Mouse (Mus musculus): Measurements from ENCODE around the gene Cps1. TPM values are rescaled to one million over a fixed set of nuclear protein-coding genes. Genes with fewer than 3 reads are reported as not detected.
A peak's percentile ranks its signal among the peaks of the same experiment; 100 is the strongest.

The Cps1 gene
- polyA plus RNA-seq, 1 experiment from 2014 or later = 289 TPM

GRCm38 (mm10) chr1:67113343-67114030, 9.3 kb upstream of the Cps1 start:
- H3K4me2 ChIP-seq (ENCODE audit: low read length) = peak overlapping the region; percentile 15; the same call in 1 of the 2 replicates
- no peak overlapping the region for H3K27ac ChIP-seq (ENCODE audit: low read depth)
- peak overlapping the region; percentile 20; the same call in 1 of the 2 replicates for H3K9ac ChIP-seq (ENCODE audit: low read length)
- no peaks in the 10 kb centered on the region for H3K9me3 ChIP-seq (ENCODE audit: control insufficient read depth, low read length)
- DNase-seq (ENCODE audit: low spot score) (no peak), ATAC-seq (replicated peaks; ENCODE audit: low FRiP score, low TSS enrichment, low read depth) (no peak)
- H3K36me3 ChIP-seq (ENCODE audit: control insufficient read depth, insufficient read depth, low read length) = no peaks in the 10 kb centered on the region
- no peaks in the 10 kb centered on the region for H3K27me3 ChIP-seq (replicated peaks; ENCODE audit: control insufficient read depth, insufficient read depth, low read length)
- H3K4me3 ChIP-seq (ENCODE audit: low read depth, low read length) = peak overlapping the region; percentile 18; the same call in 1 of the 2 replicates
- 45% methylated on average over 7 of the region's 7 CpGs for WGBS
- H3K4me1 ChIP-seq (replicated peaks; ENCODE audit: control insufficient read depth, insufficient read depth, low read length) = no peaks in the 10 kb centered on the region

- no peaks in the 10 kb centered on the region for H3K4me1 ChIP-seq (replicated peaks; ENCODE audit: control insufficient read depth, insufficient read depth, low read length)
- no peak for ATAC-seq (replicated peaks; ENCODE audit: low FRiP score, low TSS enrichment, low read depth)
- no peaks in the 10 kb centered on the region for H3K36me3 ChIP-seq (ENCODE audit: control insufficient read depth, insufficient read depth, low read length)
- H3K4me3 ChIP-seq (ENCODE audit: low read depth, low read length) = no peak overlapping the region
- H3K27ac ChIP-seq (ENCODE audit: low read depth) = no peak overlapping the region
- 80% methylated on average over 8 of the region's 8 CpGs for WGBS
- H3K27me3 ChIP-seq (replicated peaks; ENCODE audit: control insufficient read depth, insufficient read depth, low read length) = no peaks in the 10 kb centered on the region
- H3K9ac ChIP-seq (ENCODE audit: low read length) = no peak overlapping the region
- no peaks in the 10 kb centered on the region for H3K9me3 ChIP-seq (ENCODE audit: control insufficient read depth, low read length)
- no peak for DNase-seq (ENCODE audit: low spot score)
- no peak overlapping the region for H3K4me2 ChIP-seq (ENCODE audit: low read length)
Measured at GRCm38 (mm10) chr1:67116571-67116970, 6.3 kb upstream of the Cps1 start.

- Histone ChIP-seq H3K4me3 (ENCODE audit: low read depth, low read length) (no peak overlapping the region), H3K27me3 (replicated peaks; ENCODE audit: control insufficient read depth, insufficient read depth, low read length) (no peaks in the 10 kb centered on the region), H3K9ac (ENCODE audit: low read length) (no peak overlapping the region), H3K27ac (ENCODE audit: low read depth) (no peak overlapping the region), H3K4me2 (ENCODE audit: low read length) (no peak overlapping the region), H3K36me3 (ENCODE audit: control insufficient read depth, insufficient read depth, low read length) (no peaks in the 10 kb centered on the region), H3K4me1 (replicated peaks; ENCODE audit: control insufficient read depth, insufficient read depth, low read length) (no peaks in the 10 kb centered on the region), H3K9me3 (ENCODE audit: control insufficient read depth, low read length) (no peaks in the 10 kb centered on the region)
- ATAC-seq (replicated peaks; ENCODE audit: low FRiP score, low TSS enrichment, low read depth) = no peak
- 84% methylated on average over 6 of the region's 6 CpGs for WGBS
- DNase-seq (ENCODE audit: low spot score) = no peak
Measured at GRCm38 (mm10) chr1:67117778-67118177, 5.0 kb upstream of the Cps1 start.

GRCm38 (mm10) chr1:67125433-67125832, 2.6 kb downstream of the Cps1 start:
- Histone ChIP-seq H3K9ac (ENCODE audit: low read length) (no peak overlapping the region), H3K9me3 (ENCODE audit: control insufficient read depth, low read length) (no peaks in the 10 kb centered on the region), H3K4me3 (ENCODE audit: low read depth, low read length) (no peak overlapping the region), H3K4me2 (ENCODE audit: low read length) (no peak overlapping the region), H3K4me1 (replicated peaks; ENCODE audit: control insufficient read depth, insufficient read depth, low read length) (no peaks in the 10 kb centered on the region), H3K27me3 (replicated peaks; ENCODE audit: control insufficient read depth, insufficient read depth, low read length) (no peaks in the 10 kb centered on the region), H3K27ac (ENCODE audit: low read depth) (no peak overlapping the region), H3K36me3 (ENCODE audit: control insufficient read depth, insufficient read depth, low read length) (no peaks in the 10 kb centered on the region)
- no peak for DNase-seq (ENCODE audit: low spot score)
- WGBS = 83% methylated on average over 2 of the region's 2 CpGs
- ATAC-seq (replicated peaks; ENCODE audit: low FRiP score, low TSS enrichment, low read depth) = no peak

GRCm38 (mm10) chr1:67143939-67144338, 21.1 kb downstream of the Cps1 start:
- 11% methylated on average over 8 of the region's 8 CpGs for WGBS
- no peak overlapping the region for H3K4me3 ChIP-seq (ENCODE audit: low read depth, low read length)
- H3K27me3 ChIP-seq (replicated peaks; ENCODE audit: control insufficient read depth, insufficient read depth, low read length) = no peaks in the 10 kb centered on the region
- H3K9ac ChIP-seq (ENCODE audit: low read length) = no peak overlapping the region
- H3K27ac ChIP-seq (ENCODE audit: low read depth) = no peak overlapping the region
- no peaks in the 10 kb centered on the region for H3K4me1 ChIP-seq (replicated peaks; ENCODE audit: control insufficient read depth, insufficient read depth, low read length)
- no peaks in the 10 kb centered on the region for H3K36me3 ChIP-seq (ENCODE audit: control insufficient read depth, insufficient read depth, low read length)
- DNase-seq (ENCODE audit: low spot score) (no peak), ATAC-seq (replicated peaks; ENCODE audit: low FRiP score, low TSS enrichment, low read depth) (no peak; the same call in 1 of the 2 replicates)
- H3K4me2 ChIP-seq (ENCODE audit: low read length) = no peak overlapping the region
- no peaks in the 10 kb centered on the region for H3K9me3 ChIP-seq (ENCODE audit: control insufficient read depth, low read length)

GRCm38 (mm10) chr1:67151246-67151645, 28.4 kb downstream of the Cps1 start:
- Histone ChIP-seq H3K4me2 (ENCODE audit: low read length) (no peak overlapping the region), H3K4me3 (ENCODE audit: low read depth, low read length) (no peak overlapping the region), H3K27me3 (replicated peaks; ENCODE audit: control insufficient read depth, insufficient read depth, low read length) (no peaks in the 10 kb centered on the region), H3K27ac (ENCODE audit: low read depth) (no peak overlapping the region), H3K9me3 (ENCODE audit: control insufficient read depth, low read length) (no peaks in the 10 kb centered on the region), H3K4me1 (replicated peaks; ENCODE audit: control insufficient read depth, insufficient read depth, low read length) (no peaks in the 10 kb centered on the region), H3K36me3 (ENCODE audit: control insufficient read depth, insufficient read depth, low read length) (no peaks in the 10 kb centered on the region), H3K9ac (ENCODE audit: low read length) (no peak overlapping the region)
- ATAC-seq (replicated peaks; ENCODE audit: low FRiP score, low TSS enrichment, low read depth) (no peak), DNase-seq (ENCODE audit: low spot score) (no peak)
- WGBS = 72% methylated on average over 3 of the region's 3 CpGs

- Histone ChIP-seq H3K4me3 (ENCODE audit: low read depth, low read length) (no peak overlapping the region), H3K36me3 (ENCODE audit: control insufficient read depth, insufficient read depth, low read length) (no peaks in the 10 kb centered on the region), H3K4me2 (ENCODE audit: low read length) (no peak overlapping the region), H3K9ac (ENCODE audit: low read length) (no peak overlapping the region), H3K27ac (ENCODE audit: low read depth) (no peak overlapping the region), H3K27me3 (replicated peaks; ENCODE audit: control insufficient read depth, insufficient read depth, low read length) (no peaks in the 10 kb centered on the region), H3K9me3 (ENCODE audit: control insufficient read depth, low read length) (no peaks in the 10 kb centered on the region), H3K4me1 (replicated peaks; ENCODE audit: control insufficient read depth, insufficient read depth, low read length) (no peaks in the 10 kb centered on the region)
- DNase-seq (ENCODE audit: low spot score) = no peak
- ATAC-seq (replicated peaks; ENCODE audit: low FRiP score, low TSS enrichment, low read depth) = no peak
- WGBS = 80% methylated on average over 4 of the region's 4 CpGs
Measured at GRCm38 (mm10) chr1:67167283-67167682, 44.5 kb downstream of the Cps1 start.

- Histone ChIP-seq H3K9me3 (ENCODE audit: control insufficient read depth, low read length) (no peaks in the 10 kb centered on the region), H3K9ac (ENCODE audit: low read length) (no peak overlapping the region), H3K4me3 (ENCODE audit: low read depth, low read length) (no peak overlapping the region), H3K4me2 (ENCODE audit: low read length) (no peak overlapping the region), H3K36me3 (ENCODE audit: control insufficient read depth, insufficient read depth, low read length) (no peaks in the 10 kb centered on the region), H3K27me3 (replicated peaks; ENCODE audit: control insufficient read depth, insufficient read depth, low read length) (no peaks in the 10 kb centered on the region), H3K27ac (ENCODE audit: low read depth) (no peak overlapping the region), H3K4me1 (replicated peaks; ENCODE audit: control insufficient read depth, insufficient read depth, low read length) (no peaks in the 10 kb centered on the region)
- ATAC-seq (replicated peaks; ENCODE audit: low FRiP score, low TSS enrichment, low read depth) (no peak), DNase-seq (ENCODE audit: low spot score) (peak; percentile 78)
- WGBS = 12% methylated on average over 7 of the region's 7 CpGs
Measured at GRCm38 (mm10) chr1:67181165-67181564, 58.3 kb downstream of the Cps1 start.

GRCm38 (mm10) chr1:67182201-67182600, 59.4 kb downstream of the Cps1 start:
- H3K4me3 ChIP-seq (ENCODE audit: low read depth, low read length) = no peak overlapping the region
- no peaks in the 10 kb centered on the region for H3K27me3 ChIP-seq (replicated peaks; ENCODE audit: control insufficient read depth, insufficient read depth, low read length)
- H3K4me1 ChIP-seq (replicated peaks; ENCODE audit: control insufficient read depth, insufficient read depth, low read length) = no peaks in the 10 kb centered on the region
- no peaks in the 10 kb centered on the region for H3K36me3 ChIP-seq (ENCODE audit: control insufficient read depth, insufficient read depth, low read length)
- no peaks in the 10 kb centered on the region for H3K9me3 ChIP-seq (ENCODE audit: control insufficient read depth, low read length)
- H3K4me2 ChIP-seq (ENCODE audit: low read length) = no peak overlapping the region
- DNase-seq (ENCODE audit: low spot score) (no peak), ATAC-seq (replicated peaks; ENCODE audit: low FRiP score, low TSS enrichment, low read depth) (no peak)
- H3K9ac ChIP-seq (ENCODE audit: low read length) = no peak overlapping the region
- no peak overlapping the region for H3K27ac ChIP-seq (ENCODE audit: low read depth)
- WGBS = 66% methylated on average over 7 of the region's 7 CpGs

All from intestine, embryonic 14.5 days (tissue).